Mouse (Mus musculus): ENCODE measurements at regions not wholly inside any gene's neighbourhood (a gene's known extent, or its start where the extent isn't known, plus 50 kb on each side); places are given as distances from the start of the nearest gene placed in this dataset.

DNA sequence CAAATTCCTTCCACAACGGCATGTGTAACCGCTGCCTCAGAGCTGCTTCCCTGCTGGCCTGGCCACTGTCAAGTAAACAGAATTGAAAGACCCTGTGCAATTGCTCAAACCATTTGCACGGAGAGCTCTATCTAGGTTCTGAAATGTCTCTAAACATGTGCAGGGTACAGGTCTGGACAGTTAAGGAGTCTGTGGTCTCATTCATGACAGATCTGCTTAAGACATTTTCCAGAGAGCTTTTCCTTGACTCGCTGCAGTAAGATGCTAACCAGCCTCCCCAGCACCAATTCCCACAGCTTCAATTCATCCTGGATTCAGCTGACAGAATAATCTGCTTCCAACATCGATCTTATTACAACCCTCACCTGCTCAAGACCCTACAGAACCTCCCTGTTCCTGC is 235.1 kb upstream of the Mpped2 start:
- DNase-seq: no peak

DNA sequence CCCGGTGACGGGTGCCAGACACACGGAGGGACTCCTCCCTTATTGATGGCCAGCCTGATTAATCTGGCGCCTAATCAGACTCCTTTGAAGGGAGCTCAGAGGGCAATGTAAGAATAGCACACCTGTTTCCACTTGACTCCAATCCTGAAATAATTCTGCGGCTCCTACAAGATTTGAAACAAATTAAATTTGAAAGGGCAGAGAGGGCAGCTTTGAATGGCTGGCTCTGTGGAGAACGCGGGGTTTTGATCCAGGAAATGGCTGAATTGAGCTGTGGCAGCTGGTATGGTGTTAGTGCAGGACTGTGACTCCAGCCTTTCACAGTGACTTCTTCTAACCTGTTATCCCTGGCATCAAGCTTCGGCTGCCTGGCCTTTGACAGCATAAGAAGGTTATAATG is 232.0 kb upstream of the Mpped2 start:
- DNase-seq: no peak

DNA sequence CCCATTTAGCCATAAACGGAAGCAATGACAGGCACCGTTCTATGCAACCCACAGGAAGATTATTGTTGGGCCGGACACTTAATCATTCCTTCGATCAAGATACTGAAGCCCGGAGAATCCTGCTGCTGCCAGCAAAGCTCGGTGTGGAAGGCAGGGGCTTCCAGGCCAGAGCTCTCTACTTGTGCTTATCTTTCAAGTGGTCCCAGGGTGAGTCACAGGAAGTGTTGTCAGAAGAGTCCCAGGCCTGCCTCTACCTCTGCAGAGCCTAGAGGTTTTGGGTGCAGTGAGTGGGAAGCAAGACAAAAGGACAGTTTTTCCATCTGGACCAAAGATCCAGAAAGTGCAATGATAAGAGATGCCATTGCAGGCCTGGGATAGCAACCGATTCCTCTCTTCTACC is 231.6 kb upstream of the Mpped2 start:
- no peak for DNase-seq

DNA sequence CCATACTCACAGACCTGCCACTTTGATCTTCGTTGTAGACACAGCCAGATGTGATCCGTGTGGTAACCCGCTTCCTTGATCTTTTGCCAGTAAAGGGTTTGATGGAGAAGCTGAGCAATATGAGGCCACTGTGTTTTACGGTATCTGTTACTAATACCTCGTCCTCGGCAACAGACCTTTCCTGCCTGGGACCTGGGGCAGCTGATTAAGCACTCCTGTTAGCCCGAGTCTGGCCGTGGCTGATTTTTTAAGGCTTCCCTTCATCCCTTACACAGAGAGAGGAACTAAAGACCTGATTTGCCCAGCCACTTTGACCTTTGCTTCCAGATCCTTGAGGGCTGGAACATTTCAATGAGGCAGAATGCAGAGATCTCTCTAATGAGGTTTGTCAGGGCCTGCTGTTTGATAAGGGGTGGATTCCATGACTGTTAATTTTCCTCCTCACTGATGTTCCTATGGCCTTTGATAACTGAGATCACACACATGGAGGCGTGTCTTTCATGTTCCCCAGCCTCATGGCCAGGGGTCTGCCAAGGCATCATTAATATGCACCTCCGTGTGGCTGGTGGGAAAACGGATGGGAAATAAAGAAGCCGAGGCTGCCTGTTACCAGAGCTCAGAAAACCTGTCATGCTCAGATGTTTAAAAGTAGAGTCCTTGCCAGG is 231.0 kb upstream of the Mpped2 start:
- DNase-seq: no peak

DNA sequence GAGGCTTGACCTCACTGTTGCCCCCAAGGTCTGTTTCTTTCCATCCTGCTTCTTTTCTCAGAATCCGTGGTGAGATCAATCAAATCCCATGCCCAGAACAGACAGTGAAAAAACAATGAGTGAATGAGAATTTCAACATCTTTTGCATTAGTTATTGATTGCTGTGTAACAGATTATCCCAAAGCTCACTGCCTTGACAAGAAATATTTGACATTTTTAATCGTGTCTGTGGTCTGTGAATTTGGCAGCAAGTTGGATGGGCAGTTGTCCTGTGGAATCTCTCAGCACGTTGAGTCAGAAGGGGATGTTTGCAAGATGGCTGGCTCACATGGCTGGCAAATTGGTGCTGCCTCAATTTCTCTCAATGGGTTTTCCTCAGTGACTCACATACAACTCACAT is 228.0 kb upstream of the Mpped2 start:
- DNase-seq: no peak

DNA sequence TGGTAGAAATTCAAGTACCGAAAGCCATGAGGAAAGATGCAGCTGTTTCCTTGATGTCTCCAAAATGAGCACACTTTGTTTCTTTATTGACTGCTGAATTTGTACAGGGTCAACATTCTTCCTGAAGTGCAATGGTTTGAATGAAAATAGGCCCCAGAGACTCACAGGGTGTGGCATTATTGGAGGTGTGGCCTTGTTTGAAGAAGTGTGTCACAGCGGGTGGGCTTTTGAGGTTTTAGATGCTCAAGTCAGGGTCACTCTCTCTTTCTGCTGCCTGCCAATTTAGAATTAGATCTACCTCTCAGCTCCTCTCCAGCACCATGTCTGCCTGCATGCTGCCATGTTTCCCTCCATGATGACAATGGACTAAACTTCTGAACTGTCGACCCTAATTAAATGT is 227.2 kb upstream of the Mpped2 start:
- no peak for DNase-seq

DNA sequence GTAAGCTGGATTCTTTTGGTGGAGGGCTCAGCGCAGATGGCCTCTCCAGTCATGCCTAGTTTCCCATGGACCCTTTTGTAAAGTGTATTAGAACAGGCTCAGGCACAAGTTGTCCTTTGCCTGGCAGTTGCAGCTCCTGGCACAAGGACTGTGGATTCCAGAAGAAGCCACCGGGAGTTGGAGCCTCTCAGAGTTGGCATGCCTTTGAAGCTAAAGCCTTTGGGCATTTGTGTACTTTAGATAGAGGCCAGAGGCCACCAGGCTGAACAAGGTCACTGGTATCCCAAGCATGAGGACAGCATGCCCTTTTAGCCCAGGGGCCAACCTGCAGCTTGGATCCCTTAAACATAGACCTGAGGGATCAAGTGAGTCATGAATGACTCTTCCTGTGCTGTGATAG is 223.9 kb upstream of the Mpped2 start:
- DNase-seq: no peak

DNA sequence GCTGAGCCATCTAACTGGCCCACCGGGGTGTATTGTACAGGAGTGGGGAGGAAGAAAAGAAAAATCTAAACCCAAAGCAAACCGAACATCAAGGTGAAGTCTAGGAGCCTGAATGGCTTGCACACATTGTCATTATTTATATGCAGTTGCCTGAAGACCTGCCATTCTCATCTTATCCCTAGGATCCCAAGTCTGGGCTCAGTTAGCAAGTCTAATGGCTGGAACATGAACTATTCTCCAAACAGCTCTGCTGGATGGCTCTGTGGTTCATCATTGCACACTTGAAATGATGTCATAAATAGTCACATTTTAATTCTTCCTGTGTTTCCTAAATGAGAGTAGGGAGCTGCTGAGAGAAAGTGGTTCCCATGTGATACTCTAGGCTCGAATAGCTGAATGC is 219.6 kb upstream of the Mpped2 start:
- no peak for DNase-seq

DNA sequence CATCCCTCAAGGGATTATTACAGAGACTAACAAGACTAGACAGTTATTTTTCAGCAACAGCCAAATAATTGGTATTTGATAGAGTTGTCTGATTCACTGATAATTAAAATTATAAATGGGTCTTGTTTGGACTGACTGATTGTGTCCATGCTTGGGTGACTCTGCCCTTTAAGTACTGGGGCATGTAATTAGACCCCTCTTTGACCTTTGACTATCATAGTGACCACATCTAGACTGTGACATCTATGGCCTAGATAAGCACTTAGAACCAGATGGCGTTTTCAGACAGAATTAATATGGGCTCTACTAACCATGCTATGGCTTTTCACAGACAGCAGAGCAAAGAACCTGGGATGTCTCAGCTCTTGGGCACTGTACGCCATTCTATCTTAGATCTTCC is 215.1 kb upstream of the Mpped2 start:
- DNase-seq: no peak

DNA sequence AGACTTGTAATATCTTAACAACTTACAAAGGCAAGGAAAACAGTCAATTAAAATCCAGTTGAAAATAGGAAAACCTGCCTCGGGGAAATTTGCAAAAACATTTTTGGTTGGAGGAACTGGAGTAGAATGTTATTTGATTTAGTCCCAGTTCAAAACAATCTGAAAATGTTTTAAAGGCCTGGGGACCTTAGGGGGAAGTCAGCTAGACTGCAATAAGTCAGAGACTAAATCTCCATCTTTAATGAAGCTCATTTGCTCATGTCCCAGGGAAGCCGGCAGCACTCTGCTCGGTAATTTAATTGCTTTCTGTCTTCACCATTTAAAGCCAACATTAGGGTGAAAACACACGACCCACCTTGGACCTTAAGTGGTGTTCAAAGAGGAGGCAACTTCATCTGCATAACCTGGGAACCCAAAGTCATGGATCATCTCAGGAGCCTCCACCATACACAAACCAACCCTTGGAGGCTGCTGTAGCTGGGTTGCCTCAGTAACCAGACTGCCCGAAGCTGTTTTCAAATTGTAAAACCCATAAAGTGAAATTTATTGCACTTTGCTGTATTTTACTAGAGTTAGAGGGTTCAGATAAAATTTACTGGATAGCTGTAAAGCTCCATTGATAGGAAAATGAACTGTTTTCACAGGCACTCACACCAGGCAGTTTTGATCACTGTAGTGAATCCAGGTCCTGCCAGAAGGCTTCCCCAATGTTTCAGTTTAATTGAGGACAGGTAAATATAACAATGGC is 205.6 kb upstream of the Mpped2 start:
- DNase-seq: no peak

DNA sequence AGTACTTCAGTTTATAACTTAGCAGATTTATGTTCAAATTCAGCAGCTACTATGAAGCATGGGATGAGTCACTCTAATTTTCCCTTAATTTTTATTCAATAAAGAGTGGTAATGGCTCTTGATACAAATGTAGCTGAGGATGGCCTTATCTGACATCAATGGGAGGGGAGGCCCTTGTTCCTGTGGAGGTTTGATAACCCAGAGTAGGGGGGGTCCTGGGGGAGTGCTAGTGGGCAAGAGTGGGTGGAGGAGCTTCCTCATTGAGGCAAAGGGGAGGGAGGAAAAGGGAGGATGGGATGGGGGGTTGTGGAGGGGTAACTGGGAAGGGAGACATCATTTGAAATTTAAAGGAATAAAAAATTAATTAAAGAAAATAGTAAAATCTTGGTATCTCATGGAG is 194.3 kb upstream of the Mpped2 start:
- DNase-seq: no peak

DNA sequence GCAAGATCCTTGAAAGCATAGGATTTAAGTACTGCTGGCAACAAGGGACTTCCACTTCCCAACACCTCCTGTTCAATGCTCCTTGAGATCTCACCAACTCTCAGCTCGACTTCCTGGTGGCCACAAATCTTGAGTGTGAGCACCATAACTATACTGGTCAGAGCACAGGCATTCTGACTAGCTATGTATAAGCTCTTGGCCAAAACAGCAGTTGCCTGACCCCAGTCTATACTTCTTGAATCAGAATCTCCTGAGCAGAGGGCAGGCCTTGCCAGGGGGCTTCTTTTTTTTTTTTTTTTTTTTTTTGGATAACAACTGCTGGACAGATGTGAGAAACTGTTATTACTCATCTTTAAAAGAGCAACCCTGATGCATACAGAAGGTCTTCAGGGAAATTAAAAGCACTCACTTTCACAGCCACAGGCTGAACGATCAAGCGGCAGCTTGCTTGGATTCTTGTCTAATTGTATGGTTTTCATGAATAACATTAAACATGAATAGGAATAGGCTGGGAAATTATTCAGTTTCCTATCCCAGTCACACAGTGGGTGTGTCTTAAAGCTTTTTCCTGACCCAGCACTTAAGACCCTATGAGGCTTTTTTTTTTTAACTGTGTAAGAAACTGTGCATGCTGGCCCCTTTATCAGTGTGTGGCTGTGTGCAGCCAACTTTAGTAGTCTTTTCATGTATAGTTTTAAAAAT is 193.7 kb upstream of the Mpped2 start:
- DNase-seq: no peak

DNA sequence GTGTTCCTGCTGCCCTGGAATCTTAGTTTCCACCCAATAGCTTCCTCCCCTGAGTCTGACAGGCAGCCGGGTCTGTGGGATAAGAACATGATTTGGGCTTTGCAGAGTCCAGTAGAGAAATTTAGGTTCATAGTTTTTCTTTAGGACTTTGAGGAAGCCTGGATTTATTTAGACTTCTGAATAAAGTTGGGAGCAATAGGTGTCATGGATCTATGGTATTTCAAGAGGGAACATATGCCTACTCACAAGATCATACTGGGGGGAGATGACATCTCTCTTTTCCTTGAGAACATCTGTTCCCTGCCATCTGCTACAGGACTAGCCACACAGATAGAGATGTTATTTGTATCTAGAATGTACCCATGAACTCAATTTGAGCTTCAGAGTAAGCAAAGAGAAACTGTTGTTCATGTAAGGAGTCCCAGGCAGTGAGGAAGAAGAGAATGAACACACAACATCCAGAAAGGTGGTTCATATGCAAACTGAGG is 188.1 kb upstream of the Mpped2 start:
- DNase-seq: no peak

DNA sequence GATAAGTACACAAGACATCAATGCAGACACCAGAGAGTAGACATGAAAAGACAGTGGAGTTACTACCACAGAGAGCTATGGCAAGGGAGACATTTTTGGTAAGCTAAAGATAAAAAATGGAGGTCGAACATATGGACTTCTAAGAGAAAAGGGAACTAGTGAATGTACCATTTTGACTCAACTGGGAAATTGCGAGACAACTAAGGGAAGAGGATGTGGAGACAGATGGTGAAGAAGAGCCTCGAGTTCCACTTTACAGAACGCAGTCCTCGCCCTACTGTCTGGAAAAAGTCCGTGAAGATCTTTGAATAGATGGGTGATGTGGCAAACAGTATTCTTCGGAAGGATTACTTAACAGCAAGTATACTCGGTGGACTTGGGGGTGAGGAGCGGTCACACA is 181.2 kb upstream of the Mpped2 start:
- no peak for DNase-seq

DNA sequence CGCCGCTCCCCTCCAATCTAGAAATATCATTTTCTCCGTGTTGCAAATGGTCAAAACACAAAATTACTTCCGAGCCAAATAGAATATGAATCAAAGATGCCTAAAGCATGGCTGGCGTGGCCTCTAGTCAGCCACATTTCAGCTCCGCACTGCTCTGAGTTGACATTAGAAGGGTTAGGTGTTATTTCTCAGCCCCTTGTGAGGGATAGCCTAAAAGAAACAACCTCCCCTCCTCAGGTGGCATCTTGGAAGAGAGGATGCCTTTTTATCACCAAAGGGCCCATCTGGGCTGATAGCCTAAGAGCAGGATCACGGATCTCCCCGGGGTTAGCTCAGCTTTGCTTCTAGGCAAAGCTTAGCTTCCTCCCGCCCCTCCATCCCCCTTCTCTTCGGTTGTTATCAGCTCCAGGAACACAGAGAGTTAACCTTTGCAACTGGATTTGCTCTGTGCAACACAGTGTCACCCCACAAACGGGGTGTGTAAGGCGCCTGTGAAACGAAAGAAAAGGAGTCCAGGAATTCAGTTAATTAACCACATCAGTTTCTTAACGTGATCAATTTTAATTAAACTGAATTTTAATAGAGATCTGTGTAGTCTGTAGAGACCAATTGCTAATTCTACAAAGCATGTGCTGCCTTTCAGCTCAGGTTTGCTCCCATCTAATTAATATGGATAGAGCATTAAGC is 180.6 kb upstream of the Mpped2 start:
- no peak for DNase-seq

DNA sequence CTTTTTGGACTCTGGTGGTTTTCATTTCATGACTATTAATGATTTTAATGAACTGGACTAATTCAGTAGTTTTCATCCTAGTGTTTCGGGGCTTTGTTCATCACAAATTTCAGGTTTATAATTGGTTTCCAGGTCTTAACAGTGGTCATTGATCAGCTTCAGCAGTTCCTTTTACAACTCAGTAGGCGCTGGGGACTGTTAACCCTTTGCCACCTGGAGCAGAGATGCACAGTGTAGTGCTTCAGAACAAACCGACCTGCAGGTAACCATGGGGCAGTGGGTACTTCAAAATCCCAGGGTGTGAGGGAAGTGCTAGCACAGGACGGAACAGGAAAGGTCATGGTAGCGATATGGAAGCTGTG is 180.1 kb upstream of the Mpped2 start:
- DNase-seq: no peak

DNA sequence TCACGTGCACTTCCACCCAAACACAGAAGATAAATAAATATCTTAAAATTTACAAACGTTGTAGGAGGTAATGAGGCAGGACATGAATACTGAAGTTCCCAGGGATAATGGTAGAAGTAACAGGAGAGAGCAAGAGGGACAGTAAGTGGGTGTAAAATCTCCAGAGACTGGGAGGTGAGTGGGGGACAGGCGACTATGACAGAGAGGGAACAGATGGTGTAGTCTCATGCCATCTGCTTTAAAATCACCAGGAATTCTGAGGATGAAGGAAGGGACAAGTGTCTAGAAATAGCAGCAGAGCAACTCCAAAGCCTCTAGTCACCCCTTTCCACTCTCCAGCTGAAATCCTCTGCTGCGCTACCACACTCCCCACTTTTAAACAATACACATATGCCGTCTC is 175.8 kb upstream of the Mpped2 start:
- DNase-seq: no peak

DNA sequence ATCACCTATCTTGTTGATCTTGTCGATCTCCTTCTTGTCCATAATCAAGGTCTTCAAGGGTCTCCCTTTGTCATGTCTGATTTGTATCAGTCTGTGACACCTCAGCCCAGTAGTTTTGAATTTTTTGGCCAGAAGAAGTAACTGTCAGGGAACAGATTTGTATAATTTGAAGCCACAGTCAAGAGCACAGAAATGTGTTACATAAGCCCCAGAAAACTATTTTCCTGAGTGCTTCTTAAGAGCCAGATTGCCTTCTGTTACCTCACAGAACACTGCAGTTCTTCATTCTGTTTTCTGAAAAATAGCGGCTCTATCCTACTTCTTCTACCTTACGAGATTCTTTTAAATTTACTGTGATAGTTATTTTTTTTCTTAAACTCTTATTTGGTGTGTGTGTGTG is 170.1 kb upstream of the Mpped2 start:
- no peak for DNase-seq

DNA sequence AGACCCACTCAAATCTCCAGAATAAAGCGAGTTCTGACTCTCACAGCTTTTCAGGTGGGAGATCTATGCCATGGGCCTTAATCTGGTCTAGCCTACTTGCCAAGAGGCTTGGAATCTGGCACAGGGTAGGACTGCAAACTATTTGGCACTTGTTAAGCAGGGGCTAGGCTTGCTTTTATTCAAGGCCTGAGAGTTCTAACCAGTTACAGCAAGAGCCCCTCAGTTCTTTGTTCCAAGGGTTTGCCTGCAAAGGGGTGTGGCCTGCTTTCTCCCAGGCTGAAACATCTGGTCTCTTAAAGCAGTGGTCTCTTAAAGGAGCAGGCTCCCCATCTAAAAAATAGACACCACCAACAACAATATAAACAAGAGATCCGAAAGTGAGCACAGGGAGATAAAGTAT is 166.1 kb upstream of the Mpped2 start:
- no peak for DNase-seq

DNA sequence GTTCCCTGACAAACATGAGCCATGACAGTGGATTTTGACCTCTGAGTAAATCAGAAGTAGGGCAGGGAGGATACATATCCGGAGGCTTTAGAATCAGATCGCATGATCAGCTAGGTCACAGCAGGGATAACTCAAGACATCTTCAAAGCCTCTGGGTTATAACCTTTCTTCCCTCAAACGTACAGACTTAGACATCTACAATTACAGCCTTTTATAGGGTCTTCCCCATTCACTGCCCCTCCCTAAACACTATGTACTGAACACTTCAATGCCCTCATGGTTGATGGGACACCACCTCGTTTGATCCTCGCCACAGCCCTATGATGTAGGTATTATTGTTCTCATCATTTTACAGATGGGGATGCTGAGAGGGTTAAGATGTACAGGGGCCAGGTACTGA is 163.8 kb upstream of the Mpped2 start:
- DNase-seq: no peak

DNA sequence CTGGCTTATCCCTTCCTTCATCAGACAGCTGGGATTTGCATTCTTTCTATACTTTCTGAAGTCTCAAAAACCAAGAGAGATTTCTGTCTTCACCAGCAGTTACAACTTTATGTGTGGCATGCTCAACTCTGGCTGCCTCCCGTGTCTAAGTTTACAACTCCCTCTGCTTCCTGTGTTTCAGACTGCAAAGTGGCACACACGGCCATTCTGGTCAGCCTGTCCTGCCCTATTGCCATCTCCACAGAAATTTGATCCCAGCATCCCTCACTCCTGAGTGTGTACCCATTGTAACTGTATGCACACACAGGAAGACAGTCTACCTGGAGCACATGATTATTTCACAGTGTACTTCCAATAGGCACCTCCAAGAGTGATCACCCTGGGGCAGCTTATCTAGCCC is 163.3 kb upstream of the Mpped2 start:
- DNase-seq: no peak

DNA sequence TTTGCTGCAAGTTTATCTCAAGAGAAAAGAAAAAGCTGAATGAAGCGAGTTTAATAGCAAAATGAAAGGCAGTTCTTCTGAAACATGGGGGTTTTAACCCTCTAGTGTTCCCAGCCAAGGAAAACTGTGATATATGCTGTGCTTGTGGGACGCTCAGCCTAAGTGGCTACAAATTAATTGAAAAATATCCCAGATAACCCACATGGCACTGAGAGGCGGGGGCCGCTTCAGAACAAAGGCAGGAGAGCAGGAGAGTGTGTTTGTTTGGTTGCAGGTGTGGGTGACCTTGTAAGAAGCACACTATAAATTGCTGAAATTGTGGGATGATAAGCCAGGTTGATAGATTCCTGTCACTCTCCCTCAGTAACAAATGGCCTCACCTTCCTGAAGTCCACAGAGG is 154.7 kb upstream of the Mpped2 start:
- no peak for DNase-seq

DNA sequence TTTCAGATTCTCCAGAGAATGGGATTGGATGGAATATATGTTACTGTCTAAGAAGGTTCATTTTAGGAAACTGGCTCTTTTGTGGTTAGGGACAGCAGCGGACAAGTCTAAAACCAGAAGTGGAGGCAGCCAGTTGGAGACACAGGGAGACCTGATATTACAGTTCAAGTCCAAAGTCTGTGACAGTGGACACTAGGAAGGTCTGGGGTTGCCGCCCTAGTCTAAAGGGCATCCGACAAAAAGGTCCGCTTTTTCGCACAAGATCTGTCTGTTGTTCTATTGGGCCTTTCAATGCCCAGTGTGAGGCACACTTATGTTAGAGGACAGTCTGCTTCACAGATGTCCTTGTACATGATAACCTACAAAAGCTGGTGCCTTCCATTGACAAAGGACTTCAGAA is 152.9 kb upstream of the Mpped2 start:
- DNase-seq: no peak
